Mouse (Mus musculus) kidney, adult 9 months (tissue): ENCODE data around the gene Tmc8.

Source experiments
- DNase-seq: peaks from one replicate; pipeline ENCODE4 v3.0.0; 2022

Tmc8 gene

DNA sequence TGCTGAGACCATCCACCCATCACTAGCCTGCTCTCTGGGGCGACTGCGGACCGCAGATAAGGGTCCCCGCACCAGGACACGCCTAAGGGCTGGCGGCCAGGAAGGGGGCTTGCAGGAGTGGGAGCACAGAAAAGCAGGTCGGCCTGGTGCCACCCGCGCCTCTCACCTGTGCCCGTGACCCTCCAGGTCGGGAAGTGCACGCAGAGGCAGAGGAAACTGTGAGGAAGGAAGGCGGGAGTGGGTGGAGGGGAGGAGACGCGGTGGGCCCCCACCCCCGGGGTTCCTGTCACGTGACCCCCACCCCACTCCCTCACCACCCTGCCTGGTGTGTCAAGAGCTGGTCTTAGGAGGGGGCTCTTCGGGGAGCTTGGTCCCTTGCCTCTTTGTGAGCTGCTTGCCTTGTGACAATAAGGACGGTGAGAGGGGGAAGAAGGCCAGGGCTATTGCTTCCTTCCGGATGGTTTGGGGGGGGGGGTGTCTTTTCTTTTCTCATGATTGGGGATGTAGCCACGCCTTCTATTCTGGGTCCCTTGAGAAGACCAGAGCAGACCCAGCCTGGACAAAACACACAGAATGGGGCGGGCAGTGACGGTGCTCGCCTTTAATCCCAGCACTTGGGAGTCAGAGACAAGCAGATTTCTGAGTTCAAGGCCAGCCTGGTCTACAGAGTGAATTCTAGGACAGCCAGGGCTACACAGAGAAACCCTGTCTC, at the start of gene Tmc8, which contains the start of gene Tmc6:
TSS of gene Tmc8 (plus strand) at position 84 of the 712 bp plus-strand sequence.
TSS of gene Tmc6 (minus strand) at position 206 of the 712 bp plus-strand sequence.
- no peak for DNase-seq

- peak; percentile 52 for DNase-seq
Measured at GRCm38 (mm10) chr11:117736037-117736689, 45.7 kb upstream of the Tmc8 start.

DNA sequence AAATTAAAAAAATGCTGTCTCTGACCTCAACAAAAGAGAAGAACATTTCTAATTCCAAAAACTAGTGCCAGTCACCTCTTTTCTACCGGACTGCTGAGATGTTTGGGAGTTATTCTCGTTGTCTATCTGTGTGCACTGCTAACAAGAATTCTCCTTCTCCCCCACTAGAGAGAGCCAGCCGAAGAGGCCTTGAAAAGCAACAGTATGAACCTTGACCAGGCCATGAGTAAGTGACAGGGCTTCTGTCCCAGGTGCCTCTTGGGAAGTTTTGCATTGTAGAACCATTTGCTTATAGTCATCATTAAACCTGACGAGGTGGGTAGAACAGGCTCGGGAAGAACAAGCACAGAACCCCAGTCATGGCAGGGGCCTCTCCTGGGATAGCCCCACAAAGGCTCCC, 43.8 kb upstream of the Tmc8 start:
- no peak for DNase-seq

DNA sequence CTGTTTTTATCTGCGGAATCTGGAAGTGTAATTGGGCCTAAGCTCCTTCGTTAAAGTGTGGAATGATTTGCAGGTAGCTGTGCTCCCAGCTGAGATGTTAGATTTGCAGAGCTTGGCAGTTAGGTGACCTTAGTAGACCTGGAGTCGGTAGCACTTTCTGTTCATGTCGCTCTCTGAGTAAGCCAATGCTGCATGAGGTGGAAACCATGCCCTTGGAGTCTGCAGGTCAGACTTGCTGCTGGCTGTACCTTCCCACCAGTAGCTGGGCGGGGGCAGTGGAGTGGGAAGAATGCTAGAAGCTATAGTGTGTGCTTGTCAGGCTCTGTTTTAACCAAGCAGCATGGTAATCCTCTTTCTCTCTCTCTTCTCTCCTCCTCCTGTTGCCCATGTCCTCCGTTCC, 40.7 kb upstream of the Tmc8 start:
- peak; percentile 36 for DNase-seq

- DNase-seq = no peak
Measured at GRCm38 (mm10) chr11:117742243-117742642, 39.6 kb upstream of the Tmc8 start.

- DNase-seq = no peak
Measured at GRCm38 (mm10) chr11:117742715-117743114, 39.2 kb upstream of the Tmc8 start.

DNA sequence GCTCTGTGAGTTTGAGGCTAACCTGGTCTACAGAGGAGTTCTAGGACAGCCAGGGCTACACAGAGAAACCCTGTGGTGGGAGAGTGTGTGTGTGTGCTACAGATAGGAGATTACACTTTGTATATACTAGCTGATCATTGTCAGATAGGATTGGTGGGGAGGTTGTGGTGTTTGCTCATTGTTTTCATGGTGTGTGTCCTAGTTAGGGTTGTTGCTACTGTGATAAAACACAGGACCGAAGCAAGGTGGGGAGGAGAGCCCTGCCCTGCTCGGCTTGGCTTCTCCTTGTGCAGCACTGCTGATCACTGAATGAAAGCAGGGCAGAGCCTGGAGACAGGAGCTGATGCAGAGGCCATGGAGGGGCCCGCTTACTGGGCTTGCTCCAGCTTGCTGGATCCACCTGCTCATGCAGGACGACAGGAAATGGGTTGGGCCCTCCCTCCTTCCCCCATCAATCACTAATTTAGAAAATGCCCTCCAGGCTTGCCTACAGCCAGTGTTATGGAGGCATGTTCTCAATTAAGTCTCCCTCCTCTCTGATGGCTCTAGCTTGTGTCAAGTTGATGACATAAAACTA, 38.3 kb upstream of the Tmc8 start:
- DNase-seq = no peak

GRCm38 (mm10) chr11:117748628-117749027, 33.2 kb upstream of the Tmc8 start:
- no peak for DNase-seq

- no peak for DNase-seq
Measured at GRCm38 (mm10) chr11:117749414-117749813, 32.5 kb upstream of the Tmc8 start.

- DNase-seq = peak; percentile 41
Measured at GRCm38 (mm10) chr11:117751544-117751943, 30.3 kb upstream of the Tmc8 start.

GRCm38 (mm10) chr11:117755891-117756290, 26.0 kb upstream of the Tmc8 start:
- no peak for DNase-seq

DNA sequence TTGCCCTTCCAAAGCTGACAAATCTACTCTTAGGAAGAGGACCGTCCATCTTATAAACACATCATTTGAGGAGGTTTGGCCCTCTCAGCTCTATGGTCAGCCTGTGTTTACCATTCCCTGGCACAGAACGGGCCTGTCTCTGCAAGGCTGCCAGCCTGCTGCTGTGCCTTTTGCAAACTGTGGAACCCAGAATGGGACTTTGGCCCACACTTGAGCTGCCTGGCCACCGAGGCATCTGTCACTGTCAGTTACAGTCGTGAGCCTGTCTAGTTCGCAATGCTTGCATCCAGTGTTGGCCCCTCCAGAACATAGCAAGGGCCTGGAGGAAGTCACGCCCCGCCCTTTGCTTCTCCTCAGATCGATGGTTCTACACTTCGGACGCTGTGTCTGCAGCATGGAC, 22.6 kb upstream of the Tmc8 start:
- DNase-seq = no peak

DNA sequence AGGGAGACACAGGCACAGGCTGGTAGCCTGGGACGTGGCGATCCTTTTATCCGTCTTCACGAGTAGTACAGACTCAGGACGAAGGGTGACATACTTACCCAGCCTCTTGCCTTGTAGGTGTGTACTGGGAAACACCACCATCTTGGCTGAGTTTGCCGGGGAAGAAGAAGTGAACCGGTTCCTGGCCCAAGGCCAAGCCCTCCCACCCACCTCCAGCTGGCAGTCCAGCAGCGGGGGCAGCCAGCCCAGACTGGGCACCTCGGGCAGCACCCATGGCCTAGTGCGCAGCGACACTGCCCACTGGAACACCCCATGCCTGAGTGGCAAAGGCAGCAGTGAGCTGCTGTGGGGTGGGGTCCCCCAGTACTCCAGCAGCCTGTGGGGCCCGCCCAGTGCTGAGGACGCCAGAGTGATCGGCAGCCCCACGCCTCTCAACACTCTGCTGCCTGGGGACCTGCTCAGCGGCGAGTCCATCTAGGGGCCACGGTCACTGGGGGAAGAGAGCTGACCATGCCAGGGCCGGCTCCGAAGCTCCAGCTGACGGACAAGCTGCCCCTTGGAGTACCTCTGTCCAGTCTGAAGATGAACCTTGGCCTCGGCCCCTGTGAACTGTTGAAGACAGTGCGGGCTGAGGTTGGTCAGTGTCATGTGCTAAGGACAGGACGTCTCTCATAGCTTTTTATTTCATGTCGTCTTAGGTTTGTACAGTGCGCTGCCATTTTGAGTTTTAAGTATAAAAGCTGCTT, 21.3 kb upstream of the Tmc8 start:
- DNase-seq = peak; percentile 65

DNA sequence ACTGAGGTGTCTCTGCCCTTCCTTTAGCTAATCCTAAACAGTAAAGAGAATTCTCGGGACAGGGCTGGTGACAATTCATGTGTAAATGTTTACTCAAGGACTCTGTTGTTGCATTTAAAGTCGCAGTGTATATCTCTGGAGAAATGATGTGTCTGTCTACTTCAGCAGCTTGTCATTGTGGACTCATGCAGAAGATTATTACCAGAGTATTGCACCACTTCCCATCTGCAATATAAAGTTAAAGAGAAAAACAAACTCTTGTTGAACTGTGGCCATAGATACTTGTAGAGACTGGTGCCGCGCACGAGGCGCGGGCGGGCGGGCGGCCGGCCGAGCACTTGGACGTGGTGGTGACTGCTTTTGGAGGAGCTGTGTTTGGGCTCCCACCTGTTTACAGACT, 20.1 kb upstream of the Tmc8 start:
- no peak for DNase-seq

- DNase-seq = no peak
Measured at GRCm38 (mm10) chr11:117762246-117762645, 19.6 kb upstream of the Tmc8 start.

DNA sequence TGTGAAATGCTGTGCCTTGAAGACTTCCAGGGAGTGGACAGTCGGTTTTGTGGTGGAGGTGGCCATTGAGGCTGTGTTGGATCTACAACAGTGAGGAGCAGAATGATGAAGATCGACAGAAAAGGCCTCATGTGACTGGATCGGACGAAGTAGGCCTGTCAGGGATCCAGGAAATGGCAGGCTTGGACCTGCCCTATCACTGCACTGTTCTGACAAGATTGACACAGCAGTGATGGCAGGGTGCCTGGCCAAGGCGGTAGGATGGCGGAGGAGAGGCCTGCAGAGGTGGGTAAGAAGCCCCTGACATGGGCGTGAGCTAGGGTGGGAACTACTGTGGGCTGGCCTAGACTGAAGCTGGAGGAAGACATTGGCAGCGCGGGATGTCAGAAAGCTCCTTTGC, 17.6 kb upstream of the Tmc8 start:
- DNase-seq = no peak

DNA sequence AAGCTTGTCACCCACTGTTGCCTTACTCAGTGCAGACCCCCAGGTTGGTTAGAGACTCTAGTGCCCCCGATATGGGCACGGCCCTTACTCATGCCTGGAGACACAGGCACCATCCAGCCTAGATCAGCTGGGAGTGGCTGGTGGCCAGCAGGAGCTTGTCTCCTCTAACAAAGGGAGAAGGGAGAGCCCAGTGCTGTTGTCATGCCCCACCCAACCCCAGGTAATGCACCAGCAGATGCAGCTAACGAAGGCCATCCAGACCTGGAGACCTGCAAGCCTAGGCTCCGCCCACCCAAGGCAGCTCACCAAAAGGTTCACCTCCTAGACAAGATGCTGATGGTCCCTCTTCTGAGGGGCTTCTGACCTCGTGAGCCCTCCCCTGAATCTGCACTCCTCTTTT, 16.5 kb upstream of the Tmc8 start:
- no peak for DNase-seq

- no peak for DNase-seq
Measured at GRCm38 (mm10) chr11:117766275-117766674, 15.6 kb upstream of the Tmc8 start.

DNA sequence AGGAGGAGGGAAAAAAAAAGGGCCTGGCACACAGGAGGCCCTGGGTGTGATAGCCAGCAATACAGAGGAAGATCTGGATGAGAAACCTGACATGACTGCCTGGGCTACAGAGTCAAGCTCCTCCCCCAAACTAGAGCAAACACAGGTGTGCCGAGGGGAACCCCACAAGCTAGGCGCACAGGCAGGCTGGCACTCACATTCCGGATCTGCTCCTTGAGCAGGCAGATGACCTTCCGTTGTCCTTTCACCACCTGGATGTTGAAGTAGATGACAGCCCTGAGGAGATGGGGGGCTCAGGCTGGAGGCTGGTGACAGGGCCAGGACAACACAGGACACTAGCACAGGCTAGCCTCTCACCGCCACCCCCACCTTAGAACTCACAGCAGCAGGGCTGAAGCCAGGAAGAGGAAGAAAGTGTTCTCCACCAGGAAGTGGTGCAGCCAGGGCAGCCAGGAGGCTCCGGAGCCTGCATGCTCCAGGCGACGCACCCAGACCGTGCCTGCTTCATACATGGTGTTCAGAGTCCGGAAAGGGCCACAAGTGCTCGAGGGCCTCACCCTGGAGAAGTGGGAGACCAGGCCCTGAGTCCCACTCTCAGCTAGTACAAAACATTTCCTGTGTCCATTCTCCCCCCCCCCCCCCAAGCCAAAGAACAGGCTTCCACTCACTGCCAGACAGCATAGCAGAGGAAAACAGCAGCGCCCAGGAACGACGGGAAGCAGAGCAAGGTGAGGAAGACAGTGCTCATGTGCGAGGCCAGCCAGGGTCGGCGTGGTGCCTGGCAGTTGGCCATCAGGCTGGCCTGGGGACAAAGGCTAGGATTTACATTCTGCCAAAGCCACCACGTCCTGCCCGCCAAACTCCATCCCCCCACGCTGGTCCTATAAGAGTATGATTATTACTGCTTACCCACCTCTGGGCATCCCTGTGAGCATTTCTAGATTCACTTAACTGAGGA, 12.9 kb upstream of the Tmc8 start:
- DNase-seq = no peak

DNA sequence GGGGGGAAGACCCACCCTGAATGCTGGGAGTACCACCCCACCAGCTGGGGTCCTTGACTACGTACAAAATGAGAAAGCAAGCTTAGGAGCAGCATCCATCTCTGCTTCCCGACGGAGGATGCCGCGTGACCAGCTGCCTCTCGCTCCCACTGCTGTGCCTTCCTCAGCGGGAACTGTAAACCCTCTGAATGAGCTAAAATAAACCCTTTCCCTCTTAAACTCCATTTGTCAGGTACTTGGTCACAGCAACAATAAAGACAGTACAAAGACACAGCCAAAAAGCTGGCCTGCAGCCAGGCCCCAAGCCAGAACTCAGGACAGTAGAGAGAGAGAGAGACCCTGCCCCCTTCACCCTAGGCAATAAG, 12.2 kb upstream of the Tmc8 start:
- no peak for DNase-seq

GRCm38 (mm10) chr11:117770407-117770806, 11.5 kb upstream of the Tmc8 start:
- DNase-seq = no peak

GRCm38 (mm10) chr11:117772352-117772751, 9.5 kb upstream of the Tmc8 start:
- DNase-seq = no peak
